Mouse (Mus musculus): Measurements from ENCODE around the gene Prep. TPM values are rescaled to one million over a fixed set of nuclear protein-coding genes. Genes with fewer than 3 reads are reported as not detected.

The Prep gene
- polyA plus RNA-seq, 1 experiment from 2014 or later = 33.8 TPM

Small RNAs within 50 kb of the gene (microRNA-seq; reads per million reads assigned to microRNA genes)
- gene Gm23766 = not detected

Other genes with a start within 250 kb of the Prep start
- gene Popdc3, start 110.9 kb downstream of the Prep start, polyA plus RNA-seq (2016; fragmentation: Nextera tagmentation; extraction: Ambion mirVana) = 2.1 and 3.7 TPM in 2 replicates

Data from limb, embryonic 12.5 days (tissue).